Mouse (Mus musculus): ENCODE measurements around the gene Sbsn. TPM values are rescaled to one million over a fixed set of nuclear protein-coding genes. Genes with fewer than 3 reads are reported as not detected.

Sbsn gene
- polyA plus RNA-seq (2014; fragmentation: Nextera tagmentation; extraction: Ambion mirVana), result 1.7 and 2.0 TPM in 2 replicates

DNA sequence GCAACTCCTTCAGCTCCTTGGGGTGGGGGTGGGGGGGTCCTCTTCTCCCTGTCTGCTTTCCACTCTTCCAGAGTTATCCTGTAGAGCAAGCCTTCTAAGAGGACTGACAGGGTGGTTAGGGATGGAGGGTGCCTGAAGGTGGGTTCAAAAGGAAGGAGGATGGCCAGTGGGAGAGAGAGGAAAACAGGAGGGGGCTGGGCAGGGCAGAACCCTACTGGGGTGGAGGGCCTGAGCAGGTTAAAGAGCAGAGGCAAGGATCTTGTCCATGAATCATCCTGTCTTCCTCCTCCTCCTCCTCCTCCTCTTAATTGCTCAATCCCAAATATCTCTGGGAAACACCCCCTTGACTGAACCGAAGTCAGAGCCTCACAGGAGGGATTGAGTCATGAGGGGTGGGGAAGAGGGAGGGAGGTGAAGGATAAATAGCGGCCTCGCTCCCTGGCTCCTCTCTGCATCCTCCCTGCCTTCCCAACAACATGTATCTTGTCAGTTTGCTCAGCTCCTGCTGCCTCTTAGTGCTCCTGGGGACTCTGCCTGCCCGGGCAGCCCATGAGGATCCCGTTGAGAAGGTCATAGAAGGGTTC is at the start of gene Sbsn:
Sbsn (plus strand) TSS at position 386 of the 584 bp plus-strand sequence.
- no peak for ATAC-seq (ENCODE audit: low read depth)
- Histone ChIP-seq H3K27me3 (ENCODE audit: control insufficient read depth, insufficient read depth, low read length) (no peaks in the 10 kb centered on the region), H3K4me2 (ENCODE audit: low read depth, low read length) (no peak within 1 kb of the TSS), H3K4me3 (ENCODE audit: low read depth, low read length) (no peak within 1 kb of the TSS), H3K27ac (ENCODE audit: low read depth, low read length) (no peak within 1 kb of the TSS), H3K4me1 (ENCODE audit: control insufficient read depth, insufficient read depth, low read length) (no peaks in the 10 kb centered on the region), H3K9me3 (ENCODE audit: control insufficient read depth, low read length) (0 out of 2 replicates have a peak, but pooled peaks cover 4% of the 10 kb centered on the region), H3K36me3 (ENCODE audit: control insufficient read depth, insufficient read depth, low read length) (0 out of 2 replicates have a peak, but pooled peaks cover 7% of the 10 kb centered on the region), H3K9ac (replicated peaks; ENCODE audit: low read depth, low read length) (no peak within 1 kb of the TSS)
- WGBS, result 60% methylated on average over 5 of the region's 5 CpGs

DNA sequence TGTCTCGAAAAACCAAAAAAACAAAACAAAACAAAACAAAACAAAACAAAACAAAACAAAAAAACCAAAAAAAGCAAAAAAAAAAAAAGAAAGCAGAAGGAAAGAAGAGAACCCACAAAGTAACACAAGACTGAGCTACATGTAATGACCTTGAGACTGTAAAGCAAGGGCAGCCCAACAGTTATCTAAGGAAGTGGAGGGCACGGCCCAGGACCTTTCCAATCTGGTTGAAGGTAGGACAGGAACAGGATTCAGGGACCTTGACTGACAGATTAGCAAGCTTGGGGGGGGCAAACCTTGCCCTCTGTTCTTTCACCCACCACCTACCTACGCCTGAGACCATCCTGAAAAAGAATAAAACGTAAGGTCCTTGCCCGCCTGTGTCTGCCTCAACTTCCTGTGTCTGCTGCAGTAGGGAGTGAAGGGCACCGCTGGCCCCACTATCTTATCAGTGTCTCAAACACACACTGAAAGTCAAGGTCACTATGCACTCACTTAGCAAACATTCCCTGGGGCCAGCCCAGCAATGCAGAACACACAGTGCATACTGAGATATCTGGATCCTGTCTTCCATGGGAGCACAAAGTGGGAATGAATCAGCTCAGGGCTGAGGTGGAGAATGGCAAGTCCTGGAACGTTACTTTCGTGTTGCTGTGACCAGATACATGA is 44.9 kb upstream of the Sbsn start:
- no peaks in the 10 kb centered on the region for H3K4me1 ChIP-seq (ENCODE audit: control insufficient read depth, insufficient read depth, low read length)
- no peak overlapping the region for H3K9ac ChIP-seq (replicated peaks; ENCODE audit: low read depth, low read length)
- H3K36me3 ChIP-seq (ENCODE audit: control insufficient read depth, insufficient read depth, low read length), result no peaks in the 10 kb centered on the region
- H3K4me2 ChIP-seq (ENCODE audit: low read depth, low read length), result no peak overlapping the region
- H3K27me3 ChIP-seq (ENCODE audit: control insufficient read depth, insufficient read depth, low read length), result no peaks in the 10 kb centered on the region
- H3K4me3 ChIP-seq (ENCODE audit: low read depth, low read length), result no peak overlapping the region
- ATAC-seq (ENCODE audit: low read depth), result no peak
- H3K27ac ChIP-seq (ENCODE audit: low read depth, low read length), result no peak overlapping the region
- no peaks in the 10 kb centered on the region for H3K9me3 ChIP-seq (ENCODE audit: control insufficient read depth, low read length)
- WGBS, result 85% methylated on average over 8 of the region's 8 CpGs

DNA sequence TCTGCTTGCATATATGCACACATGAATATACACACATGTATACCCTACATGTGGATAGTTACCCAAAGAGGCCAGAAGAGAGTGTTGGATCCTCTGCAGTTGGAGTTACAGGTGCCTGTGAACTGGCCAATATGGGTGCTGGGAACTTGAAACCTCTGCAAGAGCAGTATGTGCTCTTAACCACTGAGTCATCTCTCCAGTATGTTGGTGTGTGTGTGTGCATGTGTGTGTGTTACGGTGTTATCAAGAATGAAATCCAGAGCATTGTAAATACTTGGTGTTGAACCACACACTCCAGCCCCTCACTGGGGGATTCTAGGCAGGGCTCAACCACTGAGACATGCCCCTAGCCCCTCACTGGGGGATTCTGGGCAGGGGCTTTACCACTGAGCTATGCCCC is 43.8 kb upstream of the Sbsn start:
- no peak for ATAC-seq (ENCODE audit: low read depth)
- no peaks in the 10 kb centered on the region for H3K4me1 ChIP-seq (ENCODE audit: control insufficient read depth, insufficient read depth, low read length)
- no peaks in the 10 kb centered on the region for H3K9me3 ChIP-seq (ENCODE audit: control insufficient read depth, low read length)
- no peak overlapping the region for H3K4me2 ChIP-seq (ENCODE audit: low read depth, low read length)
- H3K27ac ChIP-seq (ENCODE audit: low read depth, low read length), result no peak overlapping the region
- no peak overlapping the region for H3K4me3 ChIP-seq (ENCODE audit: low read depth, low read length)
- H3K27me3 ChIP-seq (ENCODE audit: control insufficient read depth, insufficient read depth, low read length), result no peaks in the 10 kb centered on the region
- no peaks in the 10 kb centered on the region for H3K36me3 ChIP-seq (ENCODE audit: control insufficient read depth, insufficient read depth, low read length)
- H3K9ac ChIP-seq (replicated peaks; ENCODE audit: low read depth, low read length), result no peak overlapping the region
- WGBS, result 89% methylated on average over 1 of the region's 1 CpGs

DNA sequence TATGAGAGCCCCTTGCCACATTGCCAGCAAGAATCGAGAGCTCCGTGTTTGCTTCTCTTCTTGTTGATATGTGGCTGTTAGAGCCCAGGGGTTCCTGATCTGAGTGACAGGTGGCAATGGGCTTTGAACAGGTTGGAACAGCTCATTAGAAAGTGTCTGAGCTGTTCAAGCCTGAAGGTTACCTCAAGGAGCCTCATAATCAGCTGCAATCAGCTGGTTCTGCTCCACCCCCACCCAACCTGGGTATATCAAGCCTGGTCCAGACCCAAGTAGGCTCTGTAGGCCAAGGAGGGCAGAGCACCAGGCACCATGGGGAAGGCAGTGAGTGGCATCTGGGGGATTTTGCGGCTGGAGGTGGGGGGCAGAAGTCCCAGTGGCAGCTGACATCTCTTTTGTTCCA is 39.3 kb upstream of the Sbsn start, which contains the start of gene Atp4a:
Atp4a (plus strand) TSS at position 268 of the 400 bp plus-strand sequence.
- Histone ChIP-seq H3K9ac (replicated peaks; ENCODE audit: low read depth, low read length) (no peak within 1 kb of the TSS), H3K36me3 (ENCODE audit: control insufficient read depth, insufficient read depth, low read length) (no peaks in the 10 kb centered on the region), H3K4me1 (ENCODE audit: control insufficient read depth, insufficient read depth, low read length) (no peaks in the 10 kb centered on the region), H3K27ac (ENCODE audit: low read depth, low read length) (no peak within 1 kb of the TSS), H3K27me3 (ENCODE audit: control insufficient read depth, insufficient read depth, low read length) (no peaks in the 10 kb centered on the region), H3K9me3 (ENCODE audit: control insufficient read depth, low read length) (no peaks in the 10 kb centered on the region), H3K4me3 (ENCODE audit: low read depth, low read length) (no peak within 1 kb of the TSS), H3K4me2 (ENCODE audit: low read depth, low read length) (no peak within 1 kb of the TSS)
- 87% methylated on average over 3 of the region's 3 CpGs for WGBS
- no peak for ATAC-seq (ENCODE audit: low read depth)

DNA sequence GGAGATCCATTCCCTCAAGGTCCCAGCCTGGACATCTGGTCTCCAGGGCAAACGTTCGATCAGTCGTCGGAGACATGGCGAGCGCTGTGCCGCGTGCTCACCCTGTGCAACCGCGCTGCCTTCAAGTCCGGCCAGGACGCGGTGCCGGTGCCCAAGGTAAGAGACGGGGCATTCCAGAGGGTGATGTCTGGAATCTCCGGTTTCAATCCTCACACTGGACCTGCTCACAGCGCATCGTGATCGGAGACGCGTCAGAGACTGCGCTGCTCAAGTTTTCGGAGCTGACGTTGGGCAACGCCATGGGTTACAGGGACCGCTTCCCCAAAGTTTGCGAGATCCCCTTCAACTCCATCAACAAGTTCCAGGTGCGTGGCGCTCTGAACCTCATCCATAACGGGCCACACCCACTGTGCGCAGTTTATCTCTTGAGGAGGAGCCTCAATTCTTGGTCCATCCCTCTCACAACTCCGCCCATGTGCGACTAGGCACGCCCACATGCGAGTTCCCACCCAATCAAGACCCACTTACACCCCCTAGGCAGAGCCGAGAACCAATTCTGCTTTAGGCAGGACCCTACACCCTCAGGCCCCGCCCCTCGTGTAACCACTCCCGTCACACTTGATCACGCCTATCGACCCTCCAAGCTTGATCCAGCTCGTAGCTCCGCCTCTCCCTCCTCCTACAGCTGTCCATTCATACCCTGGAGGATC is 34.1 kb upstream of the Sbsn start:
- Histone ChIP-seq H3K9ac (replicated peaks; ENCODE audit: low read depth, low read length) (no peak overlapping the region), H3K27me3 (ENCODE audit: control insufficient read depth, insufficient read depth, low read length) (peaks cover 5% of the 10 kb centered on the region; the same call in 1 of the 2 replicates), H3K9me3 (ENCODE audit: control insufficient read depth, low read length) (no peaks in the 10 kb centered on the region), H3K4me3 (ENCODE audit: low read depth, low read length) (peak overlapping the region; percentile 25), H3K27ac (ENCODE audit: low read depth, low read length) (no peak overlapping the region), H3K36me3 (ENCODE audit: control insufficient read depth, insufficient read depth, low read length) (no peaks in the 10 kb centered on the region), H3K4me1 (ENCODE audit: control insufficient read depth, insufficient read depth, low read length) (0 out of 2 replicates have a peak, but pooled peaks cover 4% of the 10 kb centered on the region), H3K4me2 (ENCODE audit: low read depth, low read length) (peak overlapping the region; percentile 46)
- 1% methylated on average over 43 of the region's 43 CpGs for WGBS
- peak; percentile 92 for ATAC-seq (ENCODE audit: low read depth)

DNA sequence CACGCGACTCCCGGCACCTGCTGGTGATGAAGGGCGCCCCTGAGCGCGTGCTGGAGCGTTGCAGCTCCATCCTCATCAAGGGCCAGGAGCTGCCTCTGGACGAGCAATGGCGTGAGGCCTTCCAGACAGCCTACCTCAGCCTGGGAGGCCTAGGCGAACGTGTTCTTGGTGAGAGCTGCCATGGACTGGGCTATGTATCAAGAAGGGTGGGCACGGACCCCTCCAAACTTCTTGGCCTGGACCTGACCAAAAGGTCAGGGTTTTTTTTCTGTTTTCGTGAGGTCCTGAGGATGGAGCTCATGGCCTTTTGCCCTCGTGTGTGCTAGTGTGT is 33.6 kb upstream of the Sbsn start:
- Histone ChIP-seq H3K4me1 (ENCODE audit: control insufficient read depth, insufficient read depth, low read length) (0 out of 2 replicates have a peak, but pooled peaks cover 4% of the 10 kb centered on the region), H3K9ac (replicated peaks; ENCODE audit: low read depth, low read length) (no peak overlapping the region), H3K4me2 (ENCODE audit: low read depth, low read length) (peak overlapping the region; percentile 46), H3K4me3 (ENCODE audit: low read depth, low read length) (peak overlapping the region; percentile 25), H3K36me3 (ENCODE audit: control insufficient read depth, insufficient read depth, low read length) (no peaks in the 10 kb centered on the region), H3K9me3 (ENCODE audit: control insufficient read depth, low read length) (no peaks in the 10 kb centered on the region), H3K27me3 (ENCODE audit: control insufficient read depth, insufficient read depth, low read length) (peaks cover 5% of the 10 kb centered on the region; the same call in 1 of the 2 replicates), H3K27ac (ENCODE audit: low read depth, low read length) (no peak overlapping the region)
- ATAC-seq (ENCODE audit: low read depth), result peak; percentile 47
- WGBS, result 10% methylated on average over 14 of the region's 14 CpGs

DNA sequence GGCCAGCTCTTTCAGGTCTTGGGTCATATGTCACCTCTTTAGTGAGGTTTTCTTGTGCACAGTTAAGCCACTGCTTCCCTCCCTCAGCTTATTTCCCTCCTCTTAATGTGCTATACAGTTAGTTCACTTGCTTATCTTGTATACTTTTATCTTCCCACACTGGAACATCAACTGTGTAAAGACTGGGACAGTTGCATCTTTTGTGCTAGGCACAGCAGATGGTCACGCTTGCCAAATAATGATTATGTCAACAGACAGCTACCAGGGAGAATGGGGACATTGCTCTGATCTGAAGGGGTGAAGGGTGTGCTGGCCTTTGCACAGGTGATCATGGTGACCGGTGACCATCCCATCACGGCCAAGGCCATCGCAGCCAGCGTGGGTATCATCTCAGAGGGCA is 31.6 kb upstream of the Sbsn start:
- no peaks in the 10 kb centered on the region for H3K9me3 ChIP-seq (ENCODE audit: control insufficient read depth, low read length)
- peaks cover 5% of the 10 kb centered on the region; the same call in 1 of the 2 replicates for H3K27me3 ChIP-seq (ENCODE audit: control insufficient read depth, insufficient read depth, low read length)
- no peaks in the 10 kb centered on the region for H3K36me3 ChIP-seq (ENCODE audit: control insufficient read depth, insufficient read depth, low read length)
- no peak overlapping the region for H3K4me2 ChIP-seq (ENCODE audit: low read depth, low read length)
- 92% methylated on average over 5 of the region's 5 CpGs for WGBS
- H3K9ac ChIP-seq (replicated peaks; ENCODE audit: low read depth, low read length), result no peak overlapping the region
- H3K27ac ChIP-seq (ENCODE audit: low read depth, low read length), result no peak overlapping the region
- no peak overlapping the region for H3K4me3 ChIP-seq (ENCODE audit: low read depth, low read length)
- ATAC-seq (ENCODE audit: low read depth), result no peak
- 0 out of 2 replicates have a peak, but pooled peaks cover 4% of the 10 kb centered on the region for H3K4me1 ChIP-seq (ENCODE audit: control insufficient read depth, insufficient read depth, low read length)

DNA sequence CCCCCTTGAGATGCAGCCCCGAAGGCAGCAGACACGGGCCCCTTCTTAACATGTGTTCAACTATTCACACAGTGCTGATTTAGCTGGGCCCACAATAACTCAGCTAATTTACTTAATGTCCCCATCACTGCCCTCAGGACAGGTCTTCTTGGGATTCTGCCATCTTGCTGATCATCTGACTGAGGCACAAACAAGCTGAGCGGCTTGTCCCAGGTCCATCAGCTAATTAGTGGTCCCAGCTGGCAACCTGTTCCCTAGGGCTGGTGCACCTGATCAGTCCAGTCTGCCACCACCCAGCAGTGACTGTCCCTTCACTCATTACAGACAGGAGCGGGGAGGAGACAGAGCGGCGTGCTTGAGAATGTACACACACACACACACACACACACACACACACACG is 30.0 kb upstream of the Sbsn start:
- Histone ChIP-seq H3K4me2 (ENCODE audit: low read depth, low read length) (no peak overlapping the region), H3K36me3 (ENCODE audit: control insufficient read depth, insufficient read depth, low read length) (no peaks in the 10 kb centered on the region), H3K4me3 (ENCODE audit: low read depth, low read length) (no peak overlapping the region), H3K9me3 (ENCODE audit: control insufficient read depth, low read length) (no peaks in the 10 kb centered on the region), H3K27ac (ENCODE audit: low read depth, low read length) (no peak overlapping the region), H3K4me1 (ENCODE audit: control insufficient read depth, insufficient read depth, low read length) (0 out of 2 replicates have a peak, but pooled peaks cover 4% of the 10 kb centered on the region), H3K9ac (replicated peaks; ENCODE audit: low read depth, low read length) (no peak overlapping the region), H3K27me3 (ENCODE audit: control insufficient read depth, insufficient read depth, low read length) (peaks cover 5% of the 10 kb centered on the region; the same call in 1 of the 2 replicates)
- 48% methylated on average over 7 of the region's 7 CpGs for WGBS
- no peak for ATAC-seq (ENCODE audit: low read depth)

Data from neural tube, embryonic 14.5 days (tissue).